Comparison of ENCODE assay signal across 8 mouse cellular contexts in genomic region chr2:119758844-119759835, GRCm38 (mm10). TPM values are rescaled to one million over a fixed set of nuclear protein-coding genes. Genes with fewer than 3 reads are reported as not detected.
A peak's percentile ranks its signal among the peaks of the same experiment; 100 is the strongest.
DNase-seq lines count a peak whose midpoint lies in the region; ATAC-seq and TF ChIP-seq lines count a peak whose summit lies in the region.

No protein-coding gene starts in this region.

- H3K27me3 ChIP-seq in liver, postnatal 0 days (ENCODE audit: insufficient read depth, low read length), result peaks cover 41% of the 10 kb centered on the region
- H3K27me3 ChIP-seq in stomach, embryonic 14.5 days (ENCODE audit: control insufficient read depth, insufficient read depth, low read length), result peaks cover 19% of the 10 kb centered on the region

- peak overlapping the region; percentile 72 for H3K9ac ChIP-seq in ES-E14 (ENCODE audit: insufficient read depth, low read depth, low read length, poor library complexity, severe bottlenecking)
- H3K9ac ChIP-seq in liver, postnatal 0 days (replicated peaks), result no peak overlapping the region
- H3K9ac ChIP-seq in stomach, embryonic 14.5 days (replicated peaks; ENCODE audit: low read depth, low read length), result 0 out of 2 replicates have a peak overlapping the region, but pooled peaks have one; percentile 42

- H3K36me3 ChIP-seq in ES-E14 (ENCODE audit: control insufficient read depth, insufficient read depth, low read length, poor library complexity, severe bottlenecking), result peaks cover 6% of the 10 kb centered on the region
- H3K36me3 ChIP-seq in liver, postnatal 0 days (replicated peaks; ENCODE audit: insufficient read depth, low read length), result peaks cover 1% of the 10 kb centered on the region; the same call in 1 of the 2 replicates
- H3K36me3 ChIP-seq in stomach, embryonic 14.5 days (ENCODE audit: control insufficient read depth, insufficient read depth, low read length), result peaks cover 4% of the 10 kb centered on the region; the same call in 1 of the 2 replicates

- no peak for TF ChIP-seq EP300 in liver, postnatal 0 days (IDR thresholded peaks at IDR 0.05; ENCODE audit: low read depth)

- peak overlapping the region; percentile 96 for H3K4me2 ChIP-seq in liver, postnatal 0 days (ENCODE audit: low read depth, low read length)
- peak overlapping the region; percentile 99 for H3K4me2 ChIP-seq in stomach, embryonic 14.5 days (replicated peaks; ENCODE audit: low read depth, low read length)

- H3K27ac ChIP-seq in ES-E14 (ENCODE audit: insufficient read depth, low read depth, low read length, poor library complexity, severe bottlenecking), result no peak overlapping the region
- no peak overlapping the region for H3K27ac ChIP-seq in liver, postnatal 0 days (ENCODE audit: low read depth)
- no peak overlapping the region for H3K27ac ChIP-seq in stomach, embryonic 14.5 days (ENCODE audit: low read length)

- 7% methylated on average over 44 of the region's 44 CpGs for WGBS in liver, postnatal 0 days (ENCODE audit: insufficient replicate concordance)
- 5% methylated on average over 44 of the region's 44 CpGs for WGBS in stomach, embryonic 14.5 days

- ATAC-seq in granulocyte monocyte progenitor cell, adult 5-6 weeks (replicated peaks; ENCODE audit: poor library complexity, severe bottlenecking), result peak; percentile 36
- ATAC-seq in liver, postnatal 0 days, result no peak
- no peak for ATAC-seq in stomach, embryonic 14.5 days (ENCODE audit: insufficient number of reproducible peaks, insufficient read depth, low FRiP score, low read depth)

- H3K4me3 ChIP-seq in ES-E14 (ENCODE audit: insufficient read depth in 1 of 2, low read depth in 1 of 2, low read length in 2 of 2, poor library complexity in 1 of 2, severe bottlenecking in 1 of 2), result peak overlapping the region; percentile 64 to 65
- peak overlapping the region; percentile 62 for H3K4me3 ChIP-seq in liver, postnatal 0 days (ENCODE audit: low read depth, low read length)
- peak overlapping the region; percentile 57 for H3K4me3 ChIP-seq in stomach, embryonic 14.5 days (ENCODE audit: low read depth, low read length)

- peaks cover 0 to 7% of the 10 kb centered on the region in 2 experiments; a peak in 1 of 4 replicates for H3K4me1 ChIP-seq in ES-E14 (ENCODE audit: control insufficient read depth in 2 of 2, insufficient read depth in 2 of 2, low read length in 2 of 2, poor library complexity in 1 of 2)
- H3K4me1 ChIP-seq in liver, postnatal 0 days (ENCODE audit: insufficient read depth), result peaks cover 10% of the 10 kb centered on the region
- H3K4me1 ChIP-seq in stomach, embryonic 14.5 days (ENCODE audit: control insufficient read depth, insufficient read depth, low read length), result peaks cover 3% of the 10 kb centered on the region; the same call in 1 of the 2 replicates

- in situ Hi-C loops in ES-E14 (cut with MboI; ENCODE audit: low sequenced_read_pairs in 2 of 2, unreplicated experiment in 2 of 2), result no loop called here

- peak; percentile 27 for DNase-seq in embryo, embryonic 10 days (ENCODE audit: low spot score)
- no peak for DNase-seq in embryo, embryonic 9.5 days (ENCODE audit: extremely low spot score)
- DNase-seq in ES-E14 (ENCODE audit: low read depth, low spot score), result no peak
- peak; percentile 26 for DNase-seq in liver, postnatal 0 days
- no peak for DNase-seq in layer of hippocampus, adult 9-11 months
- no peak for DNase-seq in testis, postnatal 14 days (ENCODE audit: low spot score)

- TF ChIP-seq CTCF in liver, postnatal 0 days (IDR thresholded peaks at IDR 0.05; ENCODE audit: low read depth), result no peak

- no peaks in the 10 kb centered on the region for H3K9me3 ChIP-seq in ES-E14 (ENCODE audit: control insufficient read depth, insufficient read depth, low read depth, low read length)
- H3K9me3 ChIP-seq in liver, postnatal 0 days (ENCODE audit: low read length), result no peaks in the 10 kb centered on the region
- H3K9me3 ChIP-seq in stomach, embryonic 14.5 days (ENCODE audit: control insufficient read depth, low read depth, low read length), result no peaks in the 10 kb centered on the region

TF ChIP-seq in ES-E14, 5 proteins besides CTCF, POLR2A, EP300 and RAD21:
- TF ChIP-seq HCFC1 (IDR thresholded peaks at IDR 0.05; ENCODE audit: borderline replicate concordance, insufficient read depth, low read length), result no peak
- no peak for TF ChIP-seq ZNF384 (IDR thresholded peaks at IDR 0.05; ENCODE audit: low read depth, low read length)
- no peak for TF ChIP-seq ZC3H11A (IDR thresholded peaks at IDR 0.05; ENCODE audit: borderline replicate concordance, low read depth, low read length)
- TF ChIP-seq MAFK (IDR thresholded peaks at IDR 0.05; ENCODE audit: insufficient read depth, low read depth, low read length), result no peak
- no peak for TF ChIP-seq CHD2 (IDR thresholded peaks at IDR 0.05; ENCODE audit: low read depth, low read length)
TF ChIP-seq in ES-E14: peak in this region for 0.

RNA-seq across cellular contexts. Expression of gene Ltk, which starts 1.1 kb away (rescaled TPM):
- total RNA-seq in ES-E14 (2012; rRNA removed), result 0.85 and 2.8 TPM in 2 replicates
- not detected in 2 replicates for total RNA-seq in granulocyte monocyte progenitor cell, adult 5-6 weeks (2014; fragmentation: Nextera tagmentation)
- total RNA-seq in granulocyte monocyte progenitor cell, adult 5-6 weeks (2017), result not detected in 2 replicates
- polyA plus RNA-seq in liver, postnatal 0 days (2015; fragmentation: Nextera tagmentation; extraction: Ambion mirVana), result 0.13 and 0.16 TPM in 2 replicates
- polyA plus RNA-seq in stomach, embryonic 14.5 days (2014; fragmentation: Nextera tagmentation; extraction: Ambion mirVana), result 3.1 and 3.3 TPM in 2 replicates

RNA-seq across cellular contexts. Expression of gene Itpka, which starts 17.0 kb away (rescaled TPM):
- total RNA-seq in ES-E14 (2012; rRNA removed), result 9.2 and 16.4 TPM in 2 replicates
- total RNA-seq in granulocyte monocyte progenitor cell, adult 5-6 weeks (2014; fragmentation: Nextera tagmentation), result 0.47 TPM in 1 of 2 replicates, not detected in the other
- total RNA-seq in granulocyte monocyte progenitor cell, adult 5-6 weeks (2017), result 0.57 TPM in 1 of 2 replicates, not detected in the other
- 2.7 and 3.6 TPM in 2 replicates for polyA plus RNA-seq in liver, postnatal 0 days (2015; fragmentation: Nextera tagmentation; extraction: Ambion mirVana)
- 10.5 and 12.1 TPM in 2 replicates for polyA plus RNA-seq in stomach, embryonic 14.5 days (2014; fragmentation: Nextera tagmentation; extraction: Ambion mirVana)

RNA-seq across cellular contexts. Expression of gene Rpap1, which starts 28.2 kb away (rescaled TPM):
- 46.6 and 81.9 TPM in 2 replicates for total RNA-seq in ES-E14 (2012; rRNA removed)
- total RNA-seq in granulocyte monocyte progenitor cell, adult 5-6 weeks (2014; fragmentation: Nextera tagmentation), result 15.8 and 16.1 TPM in 2 replicates
- 10.7 and 11.7 TPM in 2 replicates for total RNA-seq in granulocyte monocyte progenitor cell, adult 5-6 weeks (2017)
- polyA plus RNA-seq in liver, postnatal 0 days (2015; fragmentation: Nextera tagmentation; extraction: Ambion mirVana), result 3.7 and 3.9 TPM in 2 replicates
- 26.6 and 28.2 TPM in 2 replicates for polyA plus RNA-seq in stomach, embryonic 14.5 days (2014; fragmentation: Nextera tagmentation; extraction: Ambion mirVana)

RNA-seq across cellular contexts. Expression of gene Tyro3, which starts 38.4 kb away (rescaled TPM):
- 66.2 and 127 TPM in 2 replicates for total RNA-seq in ES-E14 (2012; rRNA removed)
- total RNA-seq in granulocyte monocyte progenitor cell, adult 5-6 weeks (2014; fragmentation: Nextera tagmentation), result 0.15 TPM in 1 of 2 replicates, not detected in the other
- total RNA-seq in granulocyte monocyte progenitor cell, adult 5-6 weeks (2017), result not detected in 2 replicates
- polyA plus RNA-seq in liver, postnatal 0 days (2015; fragmentation: Nextera tagmentation; extraction: Ambion mirVana), result 0.26 and 0.30 TPM in 2 replicates
- polyA plus RNA-seq in stomach, embryonic 14.5 days (2014; fragmentation: Nextera tagmentation; extraction: Ambion mirVana), result 27.2 TPM in 2 replicates

Comparison
In these comparisons a context has a peak if more than half of its experiments do, and no peak if none do; other contexts are left out.
1. DNase-seq: peak in embryo, embryonic 10 days (single experiment) and liver, postnatal 0 days (single experiment); none in embryo, embryonic 9.5 days (single experiment), ES-E14 (single experiment), layer of hippocampus, adult 9-11 months (single experiment) and testis, postnatal 14 days (single experiment).
2. Peak in every context shown above with its lines, with median percentiles within 50 percentile points of each other: H3K4me3 ChIP-seq.